Mouse (Mus musculus) cerebellum, adult 11 months (tissue): Measurements from ENCODE around the gene Fnbp1.

Source experiments
- DNase-seq: peaks from one replicate; pipeline ENCODE4 v3.0.0; 2022

The Fnbp1 gene

DNA sequence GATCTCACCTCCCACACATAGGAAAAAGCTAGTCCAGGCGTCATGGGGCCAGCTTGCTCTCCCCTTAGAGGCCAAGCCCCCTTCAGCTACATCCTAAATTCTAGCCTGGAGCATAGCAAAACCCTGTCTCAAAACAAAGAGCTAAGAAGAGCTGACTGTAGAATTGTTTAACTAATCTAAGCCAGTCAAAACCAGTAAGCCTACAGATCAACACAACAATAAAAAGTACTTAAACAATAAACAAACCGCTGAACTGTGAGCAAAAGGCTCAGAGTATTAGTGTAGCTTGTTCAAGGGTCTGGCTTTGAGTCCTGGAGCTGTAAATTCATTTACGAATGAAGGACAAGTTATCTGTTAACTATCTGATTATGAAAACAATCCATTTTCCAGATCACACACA lies 50.6 kb downstream of the Fnbp1 start:
- no peak for DNase-seq

DNA sequence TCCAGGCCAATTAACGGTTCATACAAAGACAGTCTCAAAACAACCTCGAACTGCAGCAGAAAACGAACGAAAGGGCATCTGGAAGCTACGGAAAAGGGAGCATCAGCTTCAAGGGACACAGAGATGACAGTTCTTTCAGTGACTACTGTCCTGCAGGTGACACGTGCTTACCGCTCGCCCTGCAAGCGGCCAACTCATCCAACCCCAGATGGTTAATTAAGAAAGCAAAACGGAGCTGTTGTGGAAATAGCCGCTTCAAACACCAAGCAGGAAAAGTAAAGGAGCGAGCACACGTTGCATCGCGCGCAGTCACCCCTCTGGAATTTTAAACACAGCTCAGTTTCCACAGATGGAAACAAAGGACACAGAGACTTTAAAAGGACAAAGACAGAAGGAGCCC lies 52.2 kb downstream of the Fnbp1 start:
- DNase-seq: no peak

DNA sequence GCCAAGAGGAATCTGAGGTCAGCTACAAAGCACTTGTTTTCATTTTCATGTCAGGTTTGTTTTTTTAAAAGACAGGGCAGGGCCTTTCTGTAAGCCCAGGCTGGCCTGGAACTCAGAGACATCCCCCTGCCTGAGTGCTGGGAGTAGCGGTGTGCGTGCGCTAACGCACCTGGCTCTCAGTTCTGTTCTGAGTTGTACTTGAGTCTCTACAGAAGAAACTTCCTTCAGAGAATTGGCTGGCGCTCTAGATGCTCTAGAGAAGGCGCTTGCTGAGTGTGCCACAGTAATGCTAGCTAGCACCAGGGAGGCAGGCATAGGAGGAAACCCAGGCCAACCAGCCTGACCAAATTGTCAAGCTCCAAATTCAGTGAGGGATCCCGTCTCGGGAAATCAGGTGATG lies 52.9 kb downstream of the Fnbp1 start:
- DNase-seq: no peak

DNA sequence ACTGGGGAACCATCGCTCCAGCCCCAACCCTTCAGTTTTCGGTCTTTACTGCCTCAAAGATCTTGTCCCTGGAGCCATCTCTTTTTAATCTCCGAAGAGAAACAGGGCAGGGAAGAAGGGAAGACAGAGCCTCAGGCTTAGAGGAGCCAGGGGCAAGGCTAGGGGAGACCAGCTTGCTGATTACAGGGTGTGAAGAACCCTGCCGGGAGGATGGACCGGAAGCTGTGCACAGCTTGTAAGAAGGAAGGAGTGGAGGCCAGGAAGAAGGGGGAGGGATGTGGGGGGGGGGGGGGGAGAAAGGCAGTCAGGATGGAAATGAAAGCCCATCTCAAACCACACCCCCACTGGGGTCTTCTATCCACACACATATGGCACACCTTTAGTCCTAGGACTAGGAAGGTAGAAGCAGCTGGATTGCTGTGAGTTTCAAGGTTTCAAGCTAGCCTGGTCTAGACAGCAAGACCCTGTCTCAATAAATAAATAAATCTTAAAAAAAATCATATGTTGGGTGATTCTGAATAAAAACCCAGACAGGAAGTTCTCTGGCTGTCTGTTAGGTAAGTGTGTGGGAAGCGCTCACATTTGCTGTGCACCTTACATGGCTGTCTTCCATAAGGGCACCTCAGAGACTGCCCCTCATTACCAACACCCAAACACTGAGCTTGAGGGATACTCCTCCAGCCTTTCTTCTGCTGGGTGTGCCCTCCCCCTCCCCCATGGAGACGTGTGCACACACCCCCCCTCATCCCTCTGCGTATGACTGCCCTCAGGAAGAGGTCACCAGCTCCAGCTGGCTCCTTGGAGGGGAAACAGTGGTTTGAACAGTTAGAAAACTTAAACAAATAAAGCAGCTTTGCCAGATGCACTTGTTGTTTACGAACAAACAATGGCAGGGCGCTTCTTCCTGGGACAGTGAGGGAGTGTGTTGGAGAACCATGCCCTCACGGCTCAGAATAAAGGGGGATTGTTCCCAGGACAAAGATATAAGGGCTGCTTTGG lies 53.8 kb downstream of the Fnbp1 start:
- peak; percentile 73 for DNase-seq

DNA sequence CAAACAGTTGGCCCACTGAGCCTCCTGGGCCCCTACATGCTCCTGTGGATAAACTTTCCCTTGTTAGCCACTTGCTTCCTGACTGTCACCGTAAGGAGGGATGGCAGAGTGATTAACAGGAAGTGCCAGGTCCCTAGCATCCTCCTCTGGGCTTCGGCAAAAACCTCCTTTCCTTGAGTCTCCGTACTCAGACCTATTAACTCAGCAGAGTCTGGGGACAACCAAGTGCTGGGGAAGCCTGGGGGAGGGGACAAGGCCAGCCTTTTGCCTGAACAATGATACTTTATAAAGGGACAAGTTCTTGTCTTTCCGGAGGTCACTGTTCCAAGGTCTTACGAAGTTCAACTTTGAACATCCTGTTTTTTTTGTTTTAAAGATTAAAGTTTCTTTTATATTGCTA lies 54.7 kb downstream of the Fnbp1 start:
- DNase-seq: no peak

DNA sequence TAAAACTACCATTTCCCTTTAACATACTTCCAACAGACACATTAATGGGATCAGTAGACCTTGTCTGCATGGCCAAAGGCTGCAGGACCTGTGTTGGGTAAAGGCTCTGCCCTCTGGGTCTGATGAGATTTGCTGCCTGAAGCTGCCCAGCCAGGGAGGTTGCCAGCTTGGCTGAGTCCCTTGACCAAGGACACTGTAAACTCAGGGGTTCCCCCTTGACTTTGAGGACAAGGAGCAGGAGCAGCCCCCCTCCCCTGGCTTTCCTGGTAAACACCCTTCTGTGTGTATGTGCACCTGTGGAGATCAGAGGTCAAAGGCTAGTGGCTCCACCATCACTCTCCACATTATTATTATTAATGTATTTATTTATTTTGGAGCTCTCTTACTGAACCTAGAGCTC lies 55.3 kb downstream of the Fnbp1 start:
- DNase-seq: no peak

DNA sequence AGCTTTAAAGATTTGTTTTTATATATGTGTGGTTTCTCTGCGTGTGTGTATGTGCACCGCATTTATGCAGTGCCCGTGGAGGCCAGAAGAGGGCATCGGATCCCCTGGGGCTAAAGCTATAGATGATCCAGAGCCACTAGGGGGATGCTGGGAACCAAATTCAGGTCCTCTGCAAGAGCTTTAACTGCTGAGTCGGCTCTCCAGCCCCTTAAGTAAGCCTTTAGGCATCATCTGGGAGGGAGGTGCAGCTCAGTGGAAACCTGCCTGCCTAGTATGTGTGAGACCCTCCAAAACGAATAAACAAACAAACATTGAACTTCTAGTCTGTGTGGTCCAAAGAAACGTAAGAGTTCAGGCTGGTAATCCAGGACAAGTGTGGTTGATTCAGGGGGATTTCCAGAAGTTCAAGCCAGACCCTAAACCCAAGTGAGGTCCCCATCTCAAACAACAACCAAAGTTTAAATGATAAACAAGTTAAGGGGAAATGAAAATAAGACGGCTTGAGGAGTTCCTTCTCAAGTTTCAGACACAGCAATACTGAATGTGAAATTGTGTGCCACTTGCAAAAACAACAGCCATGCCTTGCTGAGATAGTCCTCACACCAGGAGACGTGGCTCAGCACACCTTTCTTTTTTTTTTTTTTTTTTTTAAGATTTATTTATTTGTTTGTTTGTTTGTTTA lies 57.5 kb downstream of the Fnbp1 start:
- no peak for DNase-seq

DNA sequence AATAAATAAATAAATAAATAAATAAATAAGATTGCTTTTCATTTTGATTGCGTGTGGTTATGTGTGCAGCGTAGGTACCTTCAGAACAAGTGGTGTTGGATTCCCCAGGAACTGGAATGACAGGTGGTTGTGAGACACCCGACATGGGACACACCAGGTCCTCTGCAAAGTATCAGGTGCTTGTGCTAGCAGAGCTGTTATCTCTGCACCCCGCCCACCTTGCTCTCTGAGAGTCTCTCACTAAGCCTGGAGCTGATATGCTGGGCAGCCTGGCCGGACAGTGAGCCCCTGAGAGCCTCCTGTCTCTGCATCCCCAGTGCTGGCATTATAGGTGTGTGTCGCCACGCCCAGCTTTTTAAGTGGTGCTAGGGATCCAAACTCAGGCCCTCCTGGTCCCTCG lies 58.4 kb downstream of the Fnbp1 start:
- DNase-seq: no peak

DNA sequence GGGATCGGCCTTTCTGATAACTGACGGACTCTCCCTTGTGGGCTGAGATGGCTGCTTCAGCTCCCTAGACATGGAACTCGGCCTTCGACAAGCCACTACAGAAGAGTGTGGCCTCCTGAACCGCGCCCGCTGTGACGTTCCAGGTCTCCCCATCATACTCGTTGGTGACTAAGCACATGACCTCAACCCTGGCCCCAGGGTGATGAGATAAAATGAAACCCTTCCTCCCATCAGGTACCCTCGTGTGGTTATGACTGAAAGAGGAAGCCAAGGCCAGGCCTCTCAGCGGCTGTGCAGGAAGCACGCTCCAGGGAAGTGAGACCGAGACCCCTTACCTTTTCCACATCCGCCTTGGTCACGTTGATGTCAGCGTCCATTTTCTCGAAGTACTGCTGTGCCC lies 59.2 kb downstream of the Fnbp1 start:
- no peak for DNase-seq

DNA sequence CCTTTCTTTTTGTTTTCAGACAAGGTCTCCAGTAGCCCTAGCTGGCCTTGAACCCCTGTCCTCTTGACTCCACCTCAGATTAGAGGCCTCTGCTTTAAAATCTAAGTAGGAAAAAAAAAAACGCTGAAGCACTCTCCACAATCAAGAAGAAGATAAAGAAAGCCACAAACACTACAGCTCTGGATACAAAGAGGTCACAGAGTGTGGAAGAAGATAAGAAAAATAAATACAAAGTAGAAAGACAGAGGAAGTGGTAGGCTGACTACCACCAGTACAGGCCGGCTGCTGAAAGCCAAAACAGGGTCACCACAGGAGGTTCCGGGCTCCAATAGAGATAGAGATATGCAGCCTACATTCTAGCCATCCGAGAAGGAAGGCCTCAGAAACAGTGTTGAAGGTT lies 60.5 kb downstream of the Fnbp1 start:
- DNase-seq: no peak

DNA sequence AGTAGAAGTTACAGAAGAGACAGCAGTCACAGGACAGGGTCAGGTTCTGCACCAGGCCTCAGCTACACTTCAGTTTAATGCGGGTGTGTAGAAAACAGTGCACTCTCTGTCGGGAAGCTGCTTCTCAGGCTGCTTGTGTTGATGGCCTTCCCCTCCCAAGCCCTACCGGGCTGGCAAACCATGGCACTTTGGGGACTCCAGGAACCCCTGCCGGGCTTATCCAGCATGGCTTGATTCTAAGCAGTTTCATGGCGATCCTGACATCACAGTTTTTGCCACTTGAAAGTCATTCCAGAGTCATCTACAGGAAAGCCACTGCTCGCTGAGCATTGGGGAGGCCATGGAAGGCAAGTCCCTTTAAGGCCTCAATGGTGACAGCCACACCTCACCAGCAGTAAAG lies 62.7 kb downstream of the Fnbp1 start:
- no peak for DNase-seq

DNA sequence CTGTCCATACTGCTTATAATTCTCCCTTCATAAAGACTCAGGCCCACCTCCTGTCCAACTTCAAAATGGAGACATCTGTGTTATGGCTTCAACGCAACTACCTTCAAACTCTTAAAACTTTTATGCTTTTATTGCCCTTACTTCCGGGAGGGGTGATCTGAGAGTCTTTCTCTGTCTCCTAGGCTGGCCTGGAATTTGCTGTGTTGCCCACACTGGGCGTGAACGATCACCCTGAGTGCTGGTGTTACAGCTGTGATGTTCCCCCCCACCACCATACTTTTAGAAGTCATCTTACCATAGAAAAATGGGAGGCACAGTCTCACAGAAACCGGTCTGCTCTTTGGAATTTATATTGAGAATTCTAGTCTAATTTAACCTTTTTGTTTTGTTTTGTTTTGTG lies 64.2 kb downstream of the Fnbp1 start:
- no peak for DNase-seq

DNA sequence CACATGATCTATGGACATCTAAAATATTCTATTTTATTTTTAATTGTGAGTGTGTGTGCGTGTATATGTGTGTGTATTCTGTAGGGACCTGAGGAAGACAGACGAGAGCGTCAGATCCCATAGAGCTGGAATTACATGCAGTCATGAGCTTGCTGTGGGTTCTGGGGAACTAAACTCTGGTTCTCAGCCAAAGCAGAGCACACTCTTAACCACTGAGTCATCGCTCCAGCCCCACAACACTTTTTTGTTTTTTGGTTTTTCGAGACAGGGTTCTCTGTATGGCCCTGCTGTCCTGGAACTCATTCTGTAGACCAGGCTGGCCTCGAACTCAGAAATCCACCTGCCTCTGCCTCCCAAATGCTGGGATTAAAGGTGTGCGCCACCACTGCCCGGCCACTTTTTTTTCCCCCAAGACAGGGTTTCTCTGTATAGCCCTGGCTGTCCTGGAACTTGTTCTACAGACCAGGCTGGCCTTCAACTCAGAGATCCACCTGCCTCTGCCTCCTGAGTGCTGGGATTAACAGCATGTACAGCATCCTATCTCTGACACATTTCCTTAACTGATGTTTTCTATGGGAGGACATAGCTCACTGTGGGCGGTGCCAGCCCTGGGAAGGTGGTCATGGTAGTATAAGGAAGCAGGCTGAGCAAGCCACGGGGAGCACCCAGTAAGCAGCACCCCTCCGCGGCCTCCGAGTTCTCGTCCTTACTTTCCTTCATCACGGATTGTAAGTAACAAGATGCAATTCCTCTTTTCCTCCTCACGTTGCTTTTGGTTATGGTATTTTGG lies 65.3 kb downstream of the Fnbp1 start:
- DNase-seq: no peak

DNA sequence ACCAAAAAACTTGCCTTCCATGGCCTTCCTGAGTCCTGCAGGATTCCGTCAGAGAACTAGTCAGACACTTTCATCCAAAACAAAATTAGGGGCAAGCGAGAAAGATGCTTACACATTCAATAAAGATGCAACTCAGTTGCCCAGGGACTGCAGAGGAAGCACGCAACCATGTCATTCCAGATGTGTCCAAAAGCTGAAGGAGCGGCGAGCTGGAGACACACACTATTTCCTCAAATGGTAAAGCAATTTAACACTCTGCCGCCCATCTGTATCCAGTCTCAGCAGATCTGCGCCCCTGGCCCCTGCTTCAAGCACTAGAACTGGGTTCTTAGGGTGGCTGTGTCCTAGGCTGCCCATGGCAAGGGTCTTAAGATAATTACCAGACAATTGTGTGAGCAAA lies 66.0 kb downstream of the Fnbp1 start:
- no peak for DNase-seq

DNA sequence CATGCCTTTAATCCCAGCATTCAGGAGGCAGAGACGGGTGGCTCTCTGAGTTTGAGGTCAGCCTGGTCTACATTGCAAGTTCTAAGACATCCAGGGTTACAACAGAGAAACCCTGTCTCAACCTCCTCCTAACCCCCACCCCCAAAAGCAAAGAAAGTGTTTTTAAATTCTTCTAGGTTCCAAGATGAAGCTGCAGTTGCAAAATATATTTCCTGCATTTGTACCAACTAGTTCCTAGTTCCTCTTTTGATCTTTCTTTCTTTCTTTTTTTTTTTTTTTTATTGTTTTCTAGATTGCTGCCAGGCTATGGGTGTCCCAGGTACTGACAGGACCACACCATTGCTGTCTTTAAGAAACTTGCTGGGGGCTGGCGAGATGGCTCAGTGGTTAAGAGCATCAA lies 66.6 kb downstream of the Fnbp1 start:
- DNase-seq: no peak

DNA sequence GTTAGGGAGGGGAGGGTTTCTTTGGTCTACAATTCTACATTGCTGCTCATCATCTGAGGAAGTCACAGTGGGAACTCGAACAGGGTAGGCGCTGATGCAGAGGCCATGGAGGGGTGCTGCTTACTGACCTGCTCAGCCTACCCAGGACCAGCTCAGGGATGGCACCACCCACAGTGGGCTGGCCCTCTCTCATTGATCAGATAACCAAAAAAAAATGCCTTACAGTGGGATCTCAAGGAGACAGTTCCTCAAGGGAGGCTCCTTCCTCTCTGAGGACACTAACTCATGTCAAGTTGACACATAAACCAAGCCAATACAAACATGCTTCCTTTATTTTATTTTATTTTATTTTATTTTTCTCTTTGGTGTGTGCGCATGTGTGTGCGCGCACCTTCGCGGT lies 72.3 kb downstream of the Fnbp1 start:
- no peak for DNase-seq

DNA sequence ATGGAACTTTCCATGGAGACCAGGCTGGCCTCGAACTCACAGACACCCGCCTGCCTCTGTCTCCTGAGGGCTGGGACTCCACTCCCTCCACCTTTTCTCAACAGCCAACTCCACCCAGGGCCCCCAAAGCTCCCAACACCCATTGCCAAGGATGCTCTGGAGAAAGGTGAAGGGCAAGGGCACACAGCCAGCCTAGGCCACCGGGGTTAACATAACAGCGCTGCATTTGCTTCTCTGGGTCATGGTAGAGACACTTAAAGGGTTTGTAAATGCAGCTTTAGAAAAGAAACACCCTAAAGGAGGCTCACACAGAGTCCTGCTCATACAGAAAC lies 72.7 kb downstream of the Fnbp1 start:
- no peak for DNase-seq

DNA sequence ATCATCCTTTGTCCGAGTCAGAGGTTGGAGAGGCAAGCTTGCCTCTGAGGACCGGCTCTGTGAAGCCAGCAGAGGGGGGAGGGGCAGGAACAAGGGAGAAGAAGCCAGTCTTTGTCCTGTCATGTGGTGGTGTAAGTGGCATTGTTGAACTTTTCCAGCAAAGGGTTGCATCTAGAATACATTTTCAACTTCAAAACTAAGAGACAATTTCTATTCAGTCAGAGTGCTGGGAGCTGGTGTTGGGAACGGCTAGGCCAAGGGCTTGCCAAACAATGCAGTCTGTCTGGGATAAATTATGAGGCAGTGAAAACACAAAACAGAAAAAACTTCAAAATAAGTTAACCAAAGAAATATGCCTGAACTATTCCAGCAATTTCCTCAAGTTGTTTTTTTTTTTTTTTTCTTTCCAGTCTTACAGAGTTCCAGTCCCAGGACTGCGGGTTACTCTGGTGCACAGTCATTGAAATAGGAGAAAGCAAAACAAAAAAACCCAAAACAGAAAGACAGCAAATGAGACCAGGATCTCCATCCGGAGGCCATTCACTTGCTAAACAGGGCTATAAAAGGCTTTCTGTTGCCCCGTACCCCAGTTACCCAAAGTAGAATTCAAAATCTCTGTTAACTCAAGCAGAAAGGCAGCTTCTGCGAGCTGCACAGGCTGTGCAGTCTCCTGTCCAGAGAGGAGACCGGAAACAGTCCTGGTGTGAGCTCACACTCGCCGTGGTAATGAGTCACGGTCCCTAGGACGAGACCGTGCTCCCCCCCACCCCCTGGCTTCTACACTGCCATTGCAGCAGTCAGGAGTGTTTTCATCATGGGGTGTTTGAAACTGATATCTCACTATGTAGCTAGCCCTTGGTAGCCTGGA lies 73.3 kb downstream of the Fnbp1 start:
- peak; percentile 53 for DNase-seq

DNA sequence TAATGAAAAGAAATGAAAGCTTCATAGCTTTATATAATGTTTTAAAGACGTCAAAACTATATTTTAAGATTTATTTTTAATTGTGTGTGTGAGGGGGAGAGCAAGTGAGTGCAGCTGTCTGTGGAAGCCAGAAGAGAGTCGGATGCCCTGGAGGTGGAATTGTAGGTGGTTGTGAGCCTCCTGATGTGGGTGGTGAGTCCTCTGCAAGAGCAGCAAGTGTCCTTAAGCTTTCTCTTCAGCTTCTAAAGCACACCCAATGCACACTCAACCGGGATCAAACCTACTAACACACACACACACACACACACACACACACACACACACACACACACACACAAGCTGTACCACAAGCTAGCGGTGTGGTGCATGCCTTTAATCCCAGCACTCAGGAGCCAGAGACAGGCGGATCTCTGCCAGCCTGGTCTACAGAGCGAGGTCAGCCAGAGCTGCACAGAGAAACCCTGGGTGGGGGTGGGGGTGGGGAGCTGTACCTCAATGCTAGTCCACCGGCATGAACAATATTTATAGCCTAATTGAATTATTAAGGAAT lies 74.0 kb downstream of the Fnbp1 start:
- DNase-seq: no peak

DNA sequence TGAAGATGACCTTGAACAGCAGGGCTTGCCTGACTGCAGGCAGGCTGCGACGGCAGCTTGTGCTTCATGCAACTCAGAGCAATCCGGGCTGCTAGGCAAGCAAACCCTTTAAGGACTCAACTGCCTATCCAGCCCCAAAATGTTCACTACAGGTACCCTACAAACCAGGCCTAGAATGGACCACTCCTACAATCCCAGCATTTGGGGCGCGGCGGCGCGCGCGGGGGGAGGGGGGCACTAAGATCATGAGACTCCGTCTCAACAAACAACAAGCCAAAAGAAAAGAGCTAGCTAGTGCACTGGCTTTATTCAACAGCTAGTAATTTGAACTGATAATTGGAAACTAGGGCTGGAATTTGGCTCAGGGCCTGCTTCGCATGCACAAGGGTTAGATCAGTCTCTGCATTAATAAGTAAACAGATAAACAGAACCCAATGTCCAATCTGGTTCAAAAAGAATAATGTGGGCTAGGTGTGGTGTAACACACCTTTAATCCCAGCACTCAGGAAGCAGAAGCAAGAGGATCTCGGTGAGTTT lies 74.7 kb downstream of the Fnbp1 start:
- no peak for DNase-seq

DNA sequence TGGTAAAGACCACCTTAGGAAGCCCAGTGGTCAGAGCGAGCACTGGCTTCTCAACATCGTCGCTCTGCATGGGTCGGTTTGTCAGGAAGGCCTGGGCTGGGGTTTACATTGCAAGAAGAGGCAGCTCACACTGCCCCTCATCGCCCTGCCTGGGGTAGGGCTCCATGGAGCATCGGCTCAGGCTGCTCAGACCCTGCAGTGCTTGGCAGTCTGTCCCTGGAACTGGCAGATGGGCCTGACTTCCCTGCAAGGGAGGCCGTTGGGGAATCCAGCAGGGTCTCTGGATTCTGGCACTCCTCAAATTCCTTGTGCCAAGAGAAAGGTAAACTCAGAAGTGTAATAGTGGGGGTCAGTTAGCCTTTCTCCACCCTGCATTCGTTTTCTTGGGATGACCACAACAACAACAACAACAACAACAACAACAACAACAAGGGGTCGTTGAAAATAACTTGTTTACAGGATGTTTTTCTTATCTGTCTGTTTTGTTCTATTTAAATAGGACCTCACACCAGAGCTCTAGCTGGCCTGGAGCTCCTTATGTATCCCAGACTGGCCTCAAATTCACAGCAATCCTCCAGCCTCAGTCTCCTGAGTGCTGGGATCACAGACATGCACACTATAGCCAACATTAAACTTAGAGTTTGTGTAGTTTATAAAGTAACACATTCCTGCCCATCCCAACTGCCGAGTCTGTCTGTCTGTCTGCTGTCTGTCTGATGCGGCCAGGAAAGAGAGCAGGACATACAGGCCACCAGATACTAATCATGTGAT lies 75.6 kb downstream of the Fnbp1 start:
- DNase-seq: peak; percentile 91
